Mouse (Mus musculus): ENCODE results near the gene Lrrfip1. TPM values are rescaled to one million over a fixed set of nuclear protein-coding genes. Genes with fewer than 3 reads are reported as not detected.

Lrrfip1 gene
- total RNA-seq, 2 experiments from 2014 or later, result 16.9 to 28.5 TPM

DNA sequence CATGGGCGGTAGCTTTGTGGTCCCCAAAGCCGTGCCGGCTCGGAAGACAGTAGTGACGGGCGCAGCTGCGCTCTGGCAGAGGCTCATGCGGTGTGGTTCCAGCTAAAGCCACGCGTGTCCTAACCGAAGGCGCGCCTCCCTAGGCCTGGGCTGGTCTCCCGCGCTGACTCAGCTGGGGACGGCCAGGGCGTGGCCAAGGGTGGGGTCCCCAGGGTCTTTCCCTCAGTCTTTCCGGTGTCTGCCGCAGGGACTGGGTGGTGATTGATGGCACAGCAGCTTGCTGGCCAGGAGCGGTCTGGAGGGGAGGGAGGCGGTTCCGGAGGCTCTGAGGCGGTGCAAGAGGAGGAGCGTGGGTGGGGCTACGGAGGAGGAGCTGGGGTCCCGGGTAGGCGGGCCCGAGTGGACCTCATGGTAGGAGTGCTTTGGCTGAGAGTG, 54.2 kb downstream of the Lrrfip1 start:
- peak; percentile 43 for ATAC-seq (replicated peaks; ENCODE audit: low FRiP score, poor library complexity, severe bottlenecking)

DNA sequence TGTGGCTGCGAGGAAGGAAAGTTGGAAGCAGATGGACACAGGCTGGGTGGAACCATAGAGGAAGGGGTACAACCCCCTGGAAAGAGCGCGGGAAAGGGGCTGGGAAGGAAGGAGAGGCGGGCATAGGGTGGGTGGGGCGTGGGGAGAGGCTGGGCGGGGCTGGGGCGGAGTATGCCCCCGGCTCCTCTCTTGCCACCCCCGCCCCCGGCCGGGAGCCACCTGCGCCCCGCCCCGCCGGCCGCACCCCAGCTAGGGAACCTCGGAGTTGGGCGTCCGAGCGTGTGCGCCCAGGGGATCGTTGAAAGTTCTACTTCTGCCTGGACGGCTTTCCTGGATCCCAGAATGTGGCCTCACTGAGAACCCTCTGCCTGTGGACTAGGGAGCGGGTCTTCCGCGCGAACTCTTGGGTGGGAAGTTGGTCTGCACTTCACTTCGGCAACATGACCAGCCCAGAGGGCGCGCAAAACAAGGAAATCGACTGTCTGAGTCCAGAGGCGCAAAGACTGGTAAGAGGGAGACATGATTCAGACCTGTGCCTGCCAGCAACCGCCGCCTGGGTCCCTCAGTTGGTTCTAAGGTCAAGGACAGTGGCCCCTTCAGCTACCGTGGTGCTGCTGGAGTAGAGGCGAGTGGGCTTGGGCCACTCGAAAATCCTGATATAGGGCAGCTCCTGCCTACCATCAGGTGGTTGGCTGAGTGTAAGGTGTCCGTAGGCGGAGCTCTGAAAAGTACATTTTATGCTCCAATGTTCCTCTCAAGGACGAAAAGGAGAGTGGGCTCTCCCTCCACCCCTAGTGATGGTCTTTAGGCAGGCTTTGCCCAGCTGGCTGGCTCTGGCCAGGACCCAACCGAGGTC, 54.9 kb downstream of the Lrrfip1 start:
- 0 out of 2 replicates have a peak, but pooled peaks have one; percentile 14 for ATAC-seq (replicated peaks; ENCODE audit: low FRiP score, poor library complexity, severe bottlenecking)

DNA sequence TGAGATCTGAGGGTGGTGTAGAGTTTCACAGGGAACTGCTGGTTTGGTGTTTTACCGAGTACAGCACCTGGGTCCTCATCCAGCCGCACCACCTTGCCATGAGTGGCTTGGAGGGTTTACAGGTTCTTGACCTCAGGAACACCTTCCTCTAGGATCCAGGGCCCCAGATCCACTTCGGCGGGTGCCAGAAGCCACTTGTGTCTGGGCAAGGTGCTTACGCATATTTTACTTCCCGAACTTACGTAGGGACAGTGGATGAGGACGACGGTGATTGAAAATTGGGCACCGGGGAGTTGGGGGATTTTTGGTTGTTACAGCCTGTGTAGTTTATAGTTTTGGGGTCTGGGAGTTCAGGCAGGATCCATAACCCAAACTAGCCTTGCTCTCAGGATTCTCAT, 55.5 kb downstream of the Lrrfip1 start:
- ATAC-seq (replicated peaks; ENCODE audit: low FRiP score, poor library complexity, severe bottlenecking), result no peak

DNA sequence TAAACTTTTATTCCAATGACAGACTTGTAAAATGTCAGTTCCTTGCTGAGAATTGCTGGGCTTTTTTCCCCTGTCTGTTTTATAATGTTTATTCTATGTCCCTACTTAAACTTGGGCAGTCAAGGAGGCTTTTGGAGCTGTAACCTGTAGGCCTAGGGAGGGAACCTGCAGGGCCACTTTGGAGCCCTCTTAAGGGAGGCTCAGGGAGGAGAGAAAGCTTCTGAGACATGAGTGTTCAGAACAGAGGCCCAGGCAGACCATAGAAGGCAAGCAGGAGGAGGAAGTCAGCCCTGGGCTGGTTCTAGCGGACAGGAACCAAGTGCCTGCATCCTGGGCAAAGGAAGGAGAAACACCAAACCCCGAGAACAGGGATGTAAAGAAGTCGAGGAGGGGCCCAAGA, 56.3 kb downstream of the Lrrfip1 start:
- no peak for ATAC-seq (replicated peaks; ENCODE audit: low FRiP score, poor library complexity, severe bottlenecking)

DNA sequence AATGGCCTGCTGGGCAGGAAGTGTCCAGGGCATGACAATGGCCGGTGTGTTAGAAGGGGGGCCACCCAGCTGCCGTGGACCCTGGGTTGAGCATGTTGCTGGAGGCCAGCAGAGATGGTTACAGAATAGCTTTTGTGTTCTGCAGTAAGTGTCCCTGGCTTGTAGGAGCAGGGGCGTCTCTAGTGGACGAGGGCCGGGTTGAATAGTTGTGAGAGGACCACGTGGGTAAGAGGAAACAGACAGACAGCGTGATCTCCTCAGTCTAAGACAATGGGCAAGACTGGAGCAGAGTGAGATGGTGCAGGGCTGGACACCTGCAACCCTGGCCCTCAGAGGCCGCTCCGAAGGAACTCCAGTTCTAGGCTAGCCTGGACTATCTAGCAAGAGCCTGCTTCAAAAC, 57.2 kb downstream of the Lrrfip1 start:
- ATAC-seq (replicated peaks; ENCODE audit: low FRiP score, poor library complexity, severe bottlenecking), result no peak

DNA sequence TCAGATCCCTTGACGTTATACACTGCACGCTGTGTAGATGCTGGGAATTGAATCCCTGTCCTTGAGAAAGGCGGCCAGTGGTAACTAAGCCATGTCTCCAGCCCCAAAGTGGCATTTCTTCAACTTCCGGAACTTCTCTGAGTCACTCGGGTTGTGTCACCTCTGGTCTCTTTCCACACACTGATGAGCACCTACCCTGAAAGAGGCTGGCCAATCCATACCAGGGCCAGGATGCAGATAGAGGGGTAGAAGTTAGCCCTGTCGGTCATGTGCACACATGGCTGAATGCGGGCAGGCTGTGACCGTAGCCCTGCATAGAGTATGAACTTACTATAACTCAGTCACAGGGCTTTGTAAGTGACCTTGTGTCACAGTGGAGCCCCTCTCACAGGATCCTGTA, 57.9 kb downstream of the Lrrfip1 start:
- ATAC-seq (replicated peaks; ENCODE audit: low FRiP score, poor library complexity, severe bottlenecking), result no peak

DNA sequence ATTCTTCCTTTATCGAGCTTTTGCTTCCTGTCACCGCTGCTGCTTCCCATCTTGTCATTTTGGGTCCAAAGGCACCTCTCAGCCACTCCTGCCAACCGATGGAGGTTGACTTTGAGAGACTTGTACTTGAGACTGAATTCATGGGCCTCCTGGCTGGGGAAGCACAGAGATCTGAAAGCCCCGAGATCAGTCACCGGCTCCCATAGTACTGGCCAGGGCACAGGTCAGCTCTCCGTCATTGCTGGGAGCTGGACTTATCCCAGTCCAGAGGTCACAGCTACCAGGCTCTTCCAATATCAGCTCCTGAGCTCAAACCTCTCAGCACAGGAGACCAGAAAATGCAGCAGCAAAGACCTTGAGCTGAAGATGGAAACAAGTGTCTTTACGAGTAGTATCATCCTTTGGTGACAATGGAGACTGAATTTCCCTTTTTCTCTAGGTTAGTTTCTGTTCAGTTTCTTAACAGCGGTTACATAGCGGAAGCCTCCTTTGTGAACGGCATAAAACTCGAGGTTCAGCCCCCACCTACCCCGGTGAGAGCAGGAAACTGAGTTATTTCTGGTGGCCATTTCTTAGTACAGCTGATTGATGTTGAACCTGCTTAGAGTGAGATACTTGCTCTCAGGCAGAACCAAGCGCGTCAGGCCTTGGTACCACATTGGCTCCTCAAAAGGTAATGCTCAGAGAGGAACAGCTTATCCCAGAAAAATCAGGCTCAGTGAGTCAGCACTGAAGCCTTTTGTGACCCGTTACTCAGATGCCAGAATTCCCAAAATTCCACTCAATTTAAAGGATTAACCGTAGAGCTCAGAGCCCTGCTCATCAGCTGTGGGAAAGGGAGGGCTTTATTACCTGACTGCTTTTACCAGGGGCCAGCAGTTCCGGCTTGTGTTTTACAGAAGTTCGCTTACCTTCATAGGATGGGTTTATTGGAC, 59.0 kb downstream of the Lrrfip1 start:
- no peak for ATAC-seq (replicated peaks; ENCODE audit: low FRiP score, poor library complexity, severe bottlenecking)

DNA sequence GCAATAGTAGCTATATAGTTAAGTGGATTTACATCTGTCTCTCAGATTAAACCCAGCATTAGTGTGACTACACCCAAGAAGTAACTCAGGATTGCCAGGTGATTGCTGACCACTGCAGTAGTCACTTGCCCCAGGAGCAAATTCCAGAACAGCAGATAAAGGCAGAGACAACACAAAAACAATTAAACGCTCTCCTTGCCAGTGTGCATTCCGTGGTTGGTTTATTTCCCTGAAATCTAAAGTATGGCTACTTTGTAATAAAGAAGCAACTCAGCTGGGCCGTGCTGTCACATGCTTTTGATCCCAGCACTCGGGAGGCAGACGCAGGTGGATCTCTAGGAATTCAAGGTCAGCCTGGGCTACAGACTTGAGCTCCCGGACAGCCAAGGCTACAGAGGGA, 59.7 kb downstream of the Lrrfip1 start:
- no peak for ATAC-seq (replicated peaks; ENCODE audit: low FRiP score, poor library complexity, severe bottlenecking)

DNA sequence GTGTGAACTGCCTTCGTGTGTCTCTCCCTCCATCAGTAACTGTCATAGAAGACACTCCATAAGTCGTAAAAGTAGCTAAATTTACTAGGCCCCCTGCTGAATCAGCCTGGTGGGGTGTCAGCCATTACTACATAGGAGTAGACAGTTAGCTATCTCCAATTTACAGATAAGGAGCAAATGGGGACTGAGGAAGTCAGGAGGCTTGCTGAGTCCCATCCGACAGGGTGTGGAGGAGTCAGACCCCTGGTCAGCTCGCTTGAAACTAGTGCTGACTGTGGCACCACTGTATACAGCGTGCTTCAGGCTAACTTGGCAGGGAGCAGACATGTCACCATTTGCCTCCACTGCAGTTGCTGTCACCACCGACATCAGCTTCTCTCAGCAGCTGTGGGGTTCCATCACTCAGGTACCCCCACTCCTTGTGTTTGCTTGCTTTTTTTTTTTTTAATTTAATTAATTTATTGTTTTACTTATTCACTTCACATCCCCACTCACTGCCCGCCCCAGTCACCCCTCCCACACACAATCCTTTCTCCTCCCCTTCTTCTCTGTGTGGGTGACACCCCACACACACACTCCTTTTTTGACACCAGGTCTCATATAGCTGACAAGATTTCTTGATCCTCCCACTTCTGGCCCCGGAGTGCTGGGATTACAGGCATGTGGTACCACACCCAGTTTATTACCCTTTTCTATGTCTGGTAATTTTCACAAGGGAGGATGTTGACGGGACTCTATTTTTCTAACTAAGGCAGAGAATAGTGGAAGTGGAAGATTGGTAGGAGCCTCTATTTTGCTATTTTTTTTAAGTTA, 61.5 kb downstream of the Lrrfip1 start:
- no peak for ATAC-seq (replicated peaks; ENCODE audit: low FRiP score, poor library complexity, severe bottlenecking)

DNA sequence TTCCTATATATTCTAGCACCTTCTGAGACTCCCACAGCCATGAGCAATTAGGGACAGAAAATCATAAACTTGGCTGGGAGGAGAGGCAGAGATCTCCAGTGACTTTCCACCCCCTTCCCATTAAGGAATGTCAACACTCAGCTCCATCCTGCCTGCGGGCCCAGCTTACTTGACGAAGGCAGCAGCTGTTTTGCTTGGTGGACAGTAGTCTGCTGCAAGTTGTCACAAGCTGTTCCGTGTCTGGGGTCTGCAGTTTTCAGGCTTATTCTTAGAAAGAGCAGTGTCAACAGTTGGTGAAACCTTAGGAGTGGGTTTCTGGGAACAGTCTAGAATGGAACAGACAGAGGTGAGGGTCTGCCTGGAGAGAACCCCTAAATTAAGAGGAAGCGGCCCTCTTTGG, 62.6 kb downstream of the Lrrfip1 start:
- no peak for ATAC-seq (replicated peaks; ENCODE audit: low FRiP score, poor library complexity, severe bottlenecking)

DNA sequence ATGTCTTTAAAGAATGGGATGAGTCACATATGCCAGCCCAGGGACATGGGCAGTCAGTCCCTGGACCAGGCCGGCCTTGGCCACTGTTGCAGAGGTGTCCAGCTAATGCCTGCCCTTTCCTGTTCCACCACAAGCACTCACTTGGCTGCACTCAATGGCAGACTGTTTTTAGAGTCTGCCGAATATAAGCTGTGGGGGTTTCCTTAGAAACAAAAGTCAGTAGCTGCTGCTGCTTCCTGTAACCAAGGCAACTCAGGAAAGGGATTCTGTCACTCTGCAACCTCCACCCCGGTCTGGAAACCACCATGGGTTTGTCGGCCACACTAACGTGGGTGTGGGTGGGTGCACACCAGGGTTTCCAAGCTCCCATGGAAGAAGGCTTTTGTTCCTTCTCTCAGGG, 63.8 kb downstream of the Lrrfip1 start:
- ATAC-seq (replicated peaks; ENCODE audit: low FRiP score, poor library complexity, severe bottlenecking), result no peak

DNA sequence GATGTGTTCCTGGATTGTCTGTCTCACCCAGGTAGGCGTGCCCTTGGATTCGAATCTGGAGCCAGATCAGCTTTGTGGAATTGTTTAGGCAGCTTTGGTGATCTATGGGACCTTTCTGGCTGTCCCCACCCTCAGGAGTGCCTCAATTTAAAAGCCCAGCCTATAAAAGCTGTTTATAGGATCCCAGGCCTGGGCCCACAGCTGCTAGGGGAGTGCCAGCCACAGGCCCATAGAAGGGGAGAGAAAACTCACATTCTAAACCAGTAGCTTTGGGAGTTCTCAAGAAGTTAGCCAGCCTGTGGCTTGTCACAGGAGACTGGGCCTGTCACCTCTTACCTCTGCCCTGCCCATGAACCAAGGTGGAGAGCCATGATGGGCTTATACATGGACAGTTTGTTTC, 65.5 kb downstream of the Lrrfip1 start:
- ATAC-seq (replicated peaks; ENCODE audit: low FRiP score, poor library complexity, severe bottlenecking), result no peak

DNA sequence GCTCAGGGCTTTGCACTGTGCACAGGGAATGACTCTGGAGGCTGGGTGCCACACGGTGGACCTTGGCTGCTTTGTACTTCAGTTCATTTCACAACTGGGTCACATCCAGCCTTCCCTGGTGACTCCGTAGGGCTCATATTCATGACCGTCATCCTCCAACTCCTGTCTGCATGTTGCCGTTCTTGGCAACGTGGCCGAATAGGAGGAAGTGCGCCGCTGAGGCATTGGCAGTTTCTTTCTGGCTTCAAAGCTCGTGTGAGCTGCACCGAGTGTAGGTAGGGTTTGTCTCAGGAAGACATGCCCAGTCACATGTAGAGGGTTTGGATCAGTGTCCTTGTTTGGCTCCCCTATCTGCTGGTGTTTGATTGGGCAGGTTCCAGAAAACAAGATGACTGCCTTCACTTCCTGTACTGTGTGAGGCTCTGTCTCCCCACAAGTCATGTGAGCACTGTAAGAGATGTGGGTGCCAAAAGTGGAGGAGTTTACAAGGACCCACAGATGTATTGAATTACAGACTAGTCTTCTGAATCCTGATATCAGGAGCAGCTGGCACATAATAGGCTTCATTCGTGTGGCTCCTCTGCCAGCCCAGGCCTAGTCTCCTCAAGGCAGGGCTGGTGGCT, 66.5 kb downstream of the Lrrfip1 start:
- no peak for ATAC-seq (replicated peaks; ENCODE audit: low FRiP score, poor library complexity, severe bottlenecking)

DNA sequence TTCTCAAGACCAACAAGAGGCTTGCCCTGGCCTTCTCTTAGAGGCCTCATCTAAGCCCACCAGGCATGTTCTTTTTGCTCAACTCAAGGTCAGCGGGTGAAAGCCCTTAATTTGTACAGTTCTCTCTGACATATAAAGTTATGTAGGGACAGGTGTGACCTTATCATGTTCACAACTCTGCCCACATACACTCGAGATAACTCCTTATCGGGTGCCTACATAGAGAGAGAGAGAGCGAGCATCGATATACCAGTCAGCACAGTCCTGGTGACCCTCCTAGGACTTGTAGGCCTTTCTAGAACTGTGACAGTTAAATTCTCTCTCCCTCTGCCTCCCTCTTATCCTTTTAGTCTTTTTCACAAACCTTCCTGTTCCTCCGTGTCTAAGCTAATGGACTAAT, 67.5 kb downstream of the Lrrfip1 start:
- no peak for ATAC-seq (replicated peaks; ENCODE audit: low FRiP score, poor library complexity, severe bottlenecking)

DNA sequence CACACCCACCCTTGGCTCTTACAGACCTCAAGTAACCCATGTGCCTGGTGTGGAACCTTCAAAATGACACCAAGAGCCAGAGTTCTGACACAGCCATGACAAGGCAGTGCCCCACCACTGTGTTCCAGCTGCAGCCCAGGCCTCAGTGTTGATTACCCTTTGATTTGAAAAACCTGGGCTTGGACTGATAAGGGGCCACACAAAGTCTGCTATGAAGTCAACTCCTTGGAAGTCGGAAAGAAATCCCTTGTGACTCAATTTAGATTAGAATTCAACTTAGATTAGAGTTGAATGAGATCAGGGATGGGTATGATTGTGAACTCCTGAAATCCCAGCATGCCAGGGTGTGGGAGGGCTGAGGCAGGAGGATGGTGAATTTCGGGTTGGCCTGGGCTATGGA, 68.1 kb downstream of the Lrrfip1 start:
- ATAC-seq (replicated peaks; ENCODE audit: low FRiP score, poor library complexity, severe bottlenecking), result no peak

DNA sequence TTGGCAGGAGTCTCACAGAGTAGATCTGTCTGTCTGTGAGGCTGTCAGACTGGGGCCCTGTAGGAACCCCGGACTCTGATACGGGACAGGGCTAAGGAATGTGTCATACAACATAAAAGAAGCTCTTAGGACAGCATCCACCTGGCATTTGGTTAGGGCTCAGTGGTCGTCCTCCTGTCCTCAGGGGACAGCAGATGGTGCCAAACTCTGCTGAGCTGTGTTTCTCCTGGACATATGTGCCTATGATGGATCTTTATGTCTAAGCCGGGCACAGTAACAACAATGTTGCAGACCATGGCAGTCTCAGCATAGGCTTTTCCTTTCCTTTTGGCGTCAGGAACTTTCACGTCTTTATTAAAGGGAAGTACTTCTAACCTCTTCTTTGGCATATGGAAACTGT, 69.2 kb downstream of the Lrrfip1 start:
- no peak for ATAC-seq (replicated peaks; ENCODE audit: low FRiP score, poor library complexity, severe bottlenecking)

DNA sequence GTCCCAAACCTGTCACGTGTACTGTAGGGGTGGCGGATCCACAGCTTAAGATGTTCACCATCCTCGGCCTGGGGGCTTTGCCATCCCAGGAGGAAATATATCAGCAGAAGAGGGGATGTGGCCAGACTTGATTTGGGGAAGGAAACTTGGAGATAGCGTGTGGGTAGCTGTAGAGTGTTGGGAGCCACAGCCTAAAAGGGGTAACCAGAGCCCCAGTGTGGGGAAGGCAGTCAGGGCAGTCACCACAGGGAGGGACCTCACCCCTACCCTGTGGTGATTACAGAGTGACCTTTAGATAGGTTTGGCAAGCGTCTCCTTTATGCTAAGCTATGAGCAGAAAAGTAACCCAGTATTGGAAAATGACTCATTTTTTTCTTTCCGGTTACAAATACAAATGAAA, 71.0 kb downstream of the Lrrfip1 start:
- no peak for ATAC-seq (replicated peaks; ENCODE audit: low FRiP score, poor library complexity, severe bottlenecking)

DNA sequence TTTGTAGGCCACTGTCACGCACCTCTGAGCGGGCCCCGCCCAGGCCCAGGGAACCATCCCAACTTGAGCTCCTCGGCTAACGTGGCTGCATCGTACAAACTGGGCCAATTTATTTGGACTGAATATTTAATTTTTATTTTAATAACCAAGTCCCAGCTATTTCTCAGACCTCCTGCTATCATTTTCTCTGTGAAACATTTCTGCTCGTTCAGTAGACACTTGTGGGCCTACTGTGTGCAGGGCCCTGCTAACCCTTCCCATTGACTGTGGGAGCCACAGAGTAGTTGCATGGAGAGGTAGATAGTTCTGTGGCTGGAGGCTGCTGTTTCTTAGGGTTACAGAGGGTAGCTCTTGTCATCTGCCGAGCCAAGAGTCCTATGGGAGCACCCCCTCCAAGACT, 72.0 kb downstream of the Lrrfip1 start:
- no peak for ATAC-seq (replicated peaks; ENCODE audit: low FRiP score, poor library complexity, severe bottlenecking)

DNA sequence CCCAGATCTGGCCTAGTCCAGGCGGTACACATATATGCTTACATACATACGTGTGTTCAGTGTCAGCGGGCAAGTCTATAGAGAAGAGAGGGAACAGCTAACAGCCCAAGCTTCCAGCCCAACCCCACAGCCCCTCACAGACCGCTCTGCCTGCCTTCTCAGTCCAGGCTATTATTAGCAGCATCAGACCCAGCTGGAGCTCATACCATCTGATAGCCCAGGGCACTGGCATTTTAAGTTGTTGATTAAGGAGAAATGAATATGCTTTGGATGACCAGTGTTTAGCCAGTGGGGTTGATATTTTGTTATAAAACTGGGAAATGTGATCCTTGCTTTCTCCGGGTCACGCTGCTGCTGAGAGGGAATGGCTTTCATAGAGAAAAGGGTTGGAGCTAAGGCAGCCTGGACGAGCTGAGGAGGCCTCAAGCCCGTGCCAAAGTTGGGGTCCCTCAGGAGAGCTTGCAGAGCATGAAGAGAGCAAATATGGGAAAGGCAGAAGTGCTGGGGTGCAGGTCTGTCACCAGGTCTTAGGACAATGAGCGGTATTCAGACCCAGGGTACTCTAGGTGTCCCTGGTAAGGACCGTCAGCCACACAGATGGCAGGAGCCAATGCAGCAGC, 73.2 kb downstream of the Lrrfip1 start:
- ATAC-seq (replicated peaks; ENCODE audit: low FRiP score, poor library complexity, severe bottlenecking), result no peak
